Mouse (Mus musculus) layer of hippocampus, adult 9-10 months (tissue): ENCODE measurements around the gene Hspa4.
"Not testable (repeated sequence)": the region's sequence is repeated elsewhere in the genome, so short reads cannot be mapped to it uniquely, and the experiment has no call there.

ENCODE experiments used
- DNase-seq: peaks from one replicate; pipeline ENCODE4 v3.0.0; 2022; ENCODE audit warnings: low spot score

Hspa4 gene

DNA sequence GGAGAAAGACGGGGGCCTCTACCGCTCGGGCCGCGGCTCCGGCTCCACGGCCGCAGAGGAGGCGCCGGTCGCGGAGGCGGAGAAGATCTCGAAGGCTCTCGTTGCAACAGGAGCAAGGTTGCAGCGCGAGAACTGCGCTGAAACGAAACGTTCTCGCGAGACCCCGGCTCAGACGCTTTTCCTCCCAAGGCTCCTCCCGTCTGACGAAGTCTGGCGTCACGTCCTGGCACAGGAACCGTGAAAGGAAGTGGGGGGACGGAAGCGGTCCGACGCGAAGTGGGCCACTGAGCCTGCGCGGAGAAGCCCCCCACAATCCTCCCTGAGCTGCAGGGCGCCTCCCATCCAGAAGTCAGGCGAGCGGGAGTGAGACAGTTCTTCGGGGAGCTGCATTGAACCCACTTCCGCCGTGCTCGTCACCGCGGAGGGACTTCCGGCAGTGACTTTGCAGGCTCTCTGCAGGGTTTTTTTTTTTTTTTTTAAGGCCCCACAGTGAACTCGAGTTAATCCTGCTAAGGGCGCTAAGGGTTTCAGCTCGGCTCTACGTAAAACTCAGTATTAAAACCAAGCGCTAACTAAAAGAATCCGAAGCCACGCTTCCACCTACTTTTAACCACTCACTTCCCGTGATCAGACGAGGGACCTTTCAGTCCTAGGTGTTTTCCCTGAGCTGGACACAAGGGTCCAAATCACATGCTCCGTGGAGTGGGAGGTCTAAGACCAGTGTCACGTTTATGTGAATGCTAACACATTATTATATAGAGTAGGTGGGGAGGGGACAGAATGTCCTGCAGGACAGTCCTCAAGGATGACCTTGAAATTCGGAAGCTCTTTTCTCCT lies at the start of gene Hspa4:
Gene Hspa4 (minus strand): TSS at position 128 of the 837 bp plus-strand sequence.
- DNase-seq, result peak; percentile 88

GRCm38 (mm10) chr11:53345738-53346137 lies 45.5 kb upstream of the Hspa4 start:
- DNase-seq, result no peak

GRCm38 (mm10) chr11:53345328-53345727 lies 45.1 kb upstream of the Hspa4 start:
- DNase-seq, result peak; percentile 31

DNA sequence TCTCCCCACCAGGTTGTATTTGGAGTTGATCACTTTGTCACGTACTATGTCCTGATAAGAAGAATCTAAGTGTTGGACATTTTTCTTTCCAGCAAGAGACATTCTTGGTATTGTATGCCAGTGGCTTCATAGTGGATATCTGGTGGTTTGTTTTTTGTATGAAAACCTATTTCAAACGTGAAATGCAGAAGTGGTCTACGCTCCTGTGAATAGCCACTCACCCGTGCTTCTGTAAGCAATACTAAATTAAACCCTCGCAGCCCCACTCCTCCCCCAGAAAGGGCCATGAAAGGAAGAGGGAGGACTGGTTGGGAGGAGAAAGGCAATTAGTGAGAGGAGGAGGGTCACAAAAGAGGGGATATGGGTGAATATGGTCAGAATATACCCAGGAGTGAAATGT lies 42.5 kb upstream of the Hspa4 start:
- no peak for DNase-seq

GRCm38 (mm10) chr11:53341019-53341418 lies 40.8 kb upstream of the Hspa4 start:
- not testable (repeated sequence) for DNase-seq

GRCm38 (mm10) chr11:53337684-53338083 lies 37.4 kb upstream of the Hspa4 start:
- DNase-seq, result no peak

DNA sequence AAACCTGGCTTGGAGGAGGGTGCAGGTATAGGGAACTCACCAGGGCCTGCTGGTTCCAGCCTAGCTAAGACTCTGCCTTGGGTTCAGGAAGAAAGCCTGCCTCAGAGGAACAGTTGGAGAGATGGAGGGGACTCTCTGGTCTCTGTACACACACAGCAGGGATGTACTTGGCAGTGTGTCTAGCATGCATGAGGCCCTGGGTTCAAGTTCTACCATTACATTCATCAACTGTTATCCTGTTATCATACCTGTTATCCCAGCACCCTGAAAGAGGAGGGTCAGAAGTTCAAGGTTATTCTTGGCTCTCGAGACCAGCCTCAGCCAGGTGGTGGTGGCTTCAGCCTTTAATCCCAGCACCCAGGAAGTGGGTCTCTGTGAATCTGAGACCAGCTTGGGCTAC lies 36.7 kb upstream of the Hspa4 start:
- DNase-seq, result no peak

GRCm38 (mm10) chr11:53336182-53336571 lies 35.9 kb upstream of the Hspa4 start:
- no peak for DNase-seq

GRCm38 (mm10) chr11:53335505-53336181 lies 35.4 kb upstream of the Hspa4 start:
- DNase-seq, result no peak

DNA sequence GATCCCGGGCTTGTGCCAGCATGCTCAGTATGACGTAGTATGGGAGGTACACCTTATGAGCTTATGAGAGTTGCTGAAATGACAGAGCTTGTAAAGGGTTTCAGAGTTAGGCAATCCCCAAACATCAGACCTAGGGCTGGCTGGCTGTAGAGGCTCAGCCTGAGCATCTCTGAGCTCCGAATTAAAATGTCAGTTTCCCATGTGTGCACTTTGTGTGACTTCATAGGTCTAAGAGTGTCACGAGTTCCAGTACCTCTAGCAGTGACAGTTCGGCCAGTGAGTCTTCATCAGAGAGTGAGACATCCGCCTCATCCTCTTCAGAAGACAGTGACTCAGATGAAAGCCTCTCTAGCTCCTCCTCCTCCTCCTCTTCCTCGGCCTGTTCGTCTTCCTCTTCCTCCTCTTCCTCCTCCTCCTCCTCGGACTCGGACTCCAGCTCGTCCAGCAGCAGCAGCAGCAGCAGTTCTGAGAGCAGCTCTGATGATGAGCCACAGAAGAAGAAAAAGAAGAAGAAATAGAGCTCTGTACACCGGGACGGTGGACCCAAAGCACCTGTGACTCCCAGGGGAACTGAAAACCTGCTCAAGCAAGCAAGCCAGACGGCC lies 31.9 kb upstream of the Hspa4 start:
- DNase-seq, result no peak

DNA sequence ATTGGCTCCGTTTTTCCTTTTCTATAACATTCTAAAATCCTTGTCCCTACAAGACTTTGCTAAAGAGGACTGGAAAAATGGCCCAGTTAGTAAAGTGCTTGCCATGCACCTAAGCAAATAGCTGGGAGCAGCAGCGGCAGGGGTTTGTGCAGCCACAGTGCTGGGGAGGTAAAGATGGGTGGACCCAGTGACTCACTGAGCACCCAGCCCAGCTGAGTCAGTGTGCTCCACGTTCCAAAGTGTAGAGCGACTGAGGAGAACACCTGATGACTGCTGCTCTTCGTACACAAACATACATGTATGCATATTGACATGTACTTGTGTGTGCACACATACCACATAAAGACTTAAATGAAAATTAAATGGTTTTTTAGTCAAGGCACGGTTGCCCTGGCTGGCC lies 30.9 kb upstream of the Hspa4 start:
- DNase-seq, result no peak

- no peak for DNase-seq
Observed at GRCm38 (mm10) chr11:53330325-53330724, 30.1 kb upstream of the Hspa4 start.

- peak; percentile 65 for DNase-seq
Observed at GRCm38 (mm10) chr11:53324512-53324968, 24.3 kb upstream of the Hspa4 start, which contains the start of gene Zcchc10. Gene Zcchc10 (plus strand): TSS chr11:53324679.

DNA sequence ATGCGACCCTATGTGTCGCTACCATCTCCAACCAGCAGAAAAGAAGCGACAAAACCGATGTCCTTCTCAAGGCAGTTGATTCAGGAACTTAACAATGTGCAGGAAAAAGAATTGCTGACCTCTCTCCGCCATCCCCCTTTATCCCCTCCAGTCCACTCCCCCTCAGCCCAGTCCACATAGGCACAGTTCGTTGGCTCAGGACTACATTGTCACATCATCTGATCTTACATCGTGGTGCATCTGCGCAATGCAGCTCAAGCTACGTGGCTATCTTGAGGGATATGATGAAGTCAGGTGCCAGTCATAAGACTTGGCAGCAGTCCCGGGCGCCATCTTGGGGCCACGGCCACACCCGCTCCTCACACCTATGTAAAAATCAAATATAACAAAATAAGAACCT lies 19.6 kb upstream of the Hspa4 start:
- not testable (repeated sequence) for DNase-seq

GRCm38 (mm10) chr11:53318568-53318967 lies 18.3 kb upstream of the Hspa4 start:
- DNase-seq, result not testable (repeated sequence)

- DNase-seq, result no peak
Observed at GRCm38 (mm10) chr11:53318041-53318440, 17.8 kb upstream of the Hspa4 start.

DNA sequence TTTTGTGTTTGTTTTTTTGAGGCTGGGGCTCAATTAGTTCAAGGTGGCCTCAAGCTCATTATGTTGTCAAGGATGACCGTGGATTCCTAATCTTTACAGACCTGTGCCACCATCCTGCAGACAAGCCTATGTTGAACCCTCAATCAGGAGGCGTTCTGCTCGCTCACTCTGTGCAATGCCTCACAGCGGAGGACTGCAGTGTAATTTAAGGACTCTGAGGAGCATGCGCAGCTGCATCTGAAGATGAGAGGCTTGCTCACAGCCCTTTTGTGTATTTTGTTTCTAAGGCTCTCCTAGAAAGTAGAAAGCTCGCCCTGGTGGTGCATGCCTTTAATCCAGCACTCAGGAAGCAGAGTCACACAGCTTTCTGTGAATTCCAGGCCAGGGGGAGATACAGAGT lies 16.7 kb upstream of the Hspa4 start:
- DNase-seq, result no peak

DNA sequence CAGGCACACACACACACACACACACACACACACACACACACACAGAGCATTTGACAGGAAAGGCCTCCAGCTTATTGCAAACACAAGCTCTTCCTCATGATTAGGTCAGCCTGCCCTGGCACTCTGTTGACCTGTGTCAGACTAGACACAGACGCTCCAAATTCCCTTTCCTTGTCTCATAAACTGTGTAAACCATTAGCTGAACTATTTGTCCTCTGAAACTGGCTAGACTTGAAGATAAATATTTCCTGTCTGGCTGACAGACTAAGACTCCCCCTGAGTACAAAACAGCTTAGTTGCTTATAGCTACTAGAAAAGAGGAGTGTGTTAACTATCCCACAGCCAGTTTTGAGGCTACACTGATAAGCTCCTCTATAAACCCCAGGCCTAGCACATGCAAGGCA lies 14.5 kb upstream of the Hspa4 start:
- no peak for DNase-seq

DNA sequence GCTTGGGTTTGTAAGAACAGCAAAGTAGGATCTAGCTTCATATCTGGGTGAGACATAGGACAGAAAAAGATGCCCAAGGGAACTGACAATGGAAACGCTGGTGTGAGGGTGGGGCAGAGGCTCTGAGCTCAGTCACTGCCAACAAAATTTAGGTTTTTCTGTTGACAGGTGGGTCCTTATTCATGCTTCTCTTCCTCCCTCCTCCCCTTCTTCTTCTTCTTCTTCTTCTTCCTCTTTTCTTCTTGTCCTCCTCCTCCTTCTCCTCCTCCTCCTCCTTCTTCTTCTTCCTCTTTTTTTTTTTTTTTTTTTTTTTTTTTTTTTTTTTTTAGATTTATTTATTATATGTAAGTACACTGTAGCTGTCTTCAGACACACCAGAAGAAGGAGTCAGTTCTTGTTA lies 12.6 kb upstream of the Hspa4 start:
- DNase-seq, result not testable (repeated sequence)

GRCm38 (mm10) chr11:53311385-53311784 lies 11.1 kb upstream of the Hspa4 start:
- no peak for DNase-seq

DNA sequence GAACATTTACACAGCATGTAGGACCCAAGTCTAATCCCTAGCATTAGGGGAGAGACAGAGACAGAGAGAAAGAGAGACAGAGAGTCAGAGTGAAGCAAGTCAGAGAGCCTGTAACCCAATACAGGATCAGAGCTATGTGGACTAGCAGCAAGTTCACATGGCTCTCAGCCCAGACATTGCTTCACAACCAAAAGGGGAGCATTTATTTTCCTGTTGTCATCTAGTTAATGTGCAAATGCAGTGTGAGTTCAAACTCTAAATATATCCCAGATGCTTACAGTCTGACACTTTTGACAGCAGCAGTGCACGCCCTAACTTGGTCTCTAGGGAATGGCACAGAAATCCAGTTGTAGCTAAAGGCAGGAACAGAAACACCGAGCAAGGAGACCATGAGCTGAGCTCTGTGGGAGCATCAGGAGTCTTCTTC lies 8.6 kb upstream of the Hspa4 start:
- DNase-seq, result no peak

- DNase-seq, result no peak
Observed at GRCm38 (mm10) chr11:53308251-53308864, 8.1 kb upstream of the Hspa4 start.
